Mouse (Mus musculus): ENCODE data around the gene Pcp4.
"Not testable (repeated sequence)": the region's sequence is repeated elsewhere in the genome, so short reads cannot be mapped to it uniquely, and the experiment has no call there.

Pcp4 gene

DNA sequence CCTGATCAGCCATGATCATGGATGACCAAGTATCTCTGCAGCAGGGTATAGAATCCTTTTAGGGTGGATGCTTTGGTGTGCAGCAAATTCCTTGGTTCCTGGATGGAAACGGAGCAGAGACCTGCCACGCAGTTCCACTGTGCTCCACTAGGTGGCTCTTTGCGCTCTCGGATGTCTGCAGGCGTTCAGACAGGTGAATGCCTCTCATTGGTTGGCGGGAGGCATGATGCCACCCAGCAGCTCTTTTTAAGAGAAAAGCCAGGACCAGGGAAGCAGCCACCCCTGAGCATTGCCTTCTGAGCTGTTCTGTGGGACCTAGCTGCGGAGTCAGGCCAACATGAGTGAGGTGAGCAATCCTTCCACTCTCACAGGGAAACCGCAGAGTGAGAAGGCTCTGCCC is at the start of gene Pcp4:
Gene Pcp4 (plus strand): TSS at position 162 of the 400 bp plus-strand sequence.
- DNase-seq (ENCODE audit: low read depth) = peak; percentile 52

DNA sequence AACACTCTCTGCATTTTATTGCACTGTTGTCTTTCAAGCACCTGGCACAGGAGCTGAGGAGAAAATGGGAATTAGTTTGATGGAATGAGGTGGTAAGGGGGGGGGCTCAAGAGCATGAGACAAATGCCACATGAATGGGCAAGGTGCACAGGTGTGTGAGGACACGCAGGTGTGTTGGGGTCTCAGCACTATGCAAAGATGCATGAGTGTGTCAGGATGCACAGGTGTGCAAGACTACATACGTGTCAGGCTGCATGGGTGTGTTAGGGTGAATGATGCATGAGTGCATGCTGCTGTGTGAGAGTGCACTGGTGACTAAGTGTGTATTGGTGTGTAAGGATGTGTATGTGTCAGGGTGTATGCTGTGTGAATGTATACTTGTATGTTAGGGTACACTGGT is 42.4 kb upstream of the Pcp4 start:
- DNase-seq (ENCODE audit: low read depth) = no peak

DNA sequence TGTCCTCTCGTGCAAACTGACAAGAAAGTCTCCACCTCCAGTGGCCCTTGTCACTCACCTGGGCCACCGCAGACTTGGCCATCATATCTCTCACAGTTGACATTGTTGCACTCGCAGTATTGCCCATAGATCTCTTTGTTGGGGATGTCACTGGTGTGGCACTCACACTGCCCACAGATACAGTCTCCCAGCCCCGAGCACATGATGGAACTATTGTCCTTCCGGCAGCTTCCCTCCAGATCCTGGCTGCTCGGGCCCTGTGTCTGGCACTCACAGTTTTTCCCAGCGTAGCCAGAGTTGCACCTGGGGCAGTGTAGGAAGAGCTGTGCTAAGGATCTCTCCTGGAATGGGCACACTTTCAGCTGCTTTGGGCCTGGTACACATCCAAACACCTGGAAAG is 40.7 kb upstream of the Pcp4 start:
- no peak for DNase-seq (ENCODE audit: low read depth)

DNA sequence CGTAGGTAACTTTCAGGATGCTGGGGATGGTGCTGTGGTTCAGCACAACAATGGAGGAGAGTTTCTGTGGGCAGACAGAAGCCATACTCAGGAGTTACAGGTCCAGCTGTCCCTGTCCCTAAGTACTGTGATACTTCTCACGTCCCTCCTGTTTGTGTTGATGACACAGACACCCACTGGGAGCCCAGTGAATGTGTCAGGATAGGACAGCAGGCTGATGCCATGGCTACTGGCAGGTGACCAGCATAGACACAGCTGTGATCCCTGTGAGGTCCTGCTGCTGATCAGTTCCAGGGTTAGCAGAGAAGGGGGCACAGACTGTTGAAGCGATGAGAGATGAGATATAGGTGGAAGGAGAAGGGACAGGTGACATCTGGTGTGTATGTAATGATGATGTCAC is 38.4 kb upstream of the Pcp4 start:
- no peak for DNase-seq (ENCODE audit: low read depth)

DNA sequence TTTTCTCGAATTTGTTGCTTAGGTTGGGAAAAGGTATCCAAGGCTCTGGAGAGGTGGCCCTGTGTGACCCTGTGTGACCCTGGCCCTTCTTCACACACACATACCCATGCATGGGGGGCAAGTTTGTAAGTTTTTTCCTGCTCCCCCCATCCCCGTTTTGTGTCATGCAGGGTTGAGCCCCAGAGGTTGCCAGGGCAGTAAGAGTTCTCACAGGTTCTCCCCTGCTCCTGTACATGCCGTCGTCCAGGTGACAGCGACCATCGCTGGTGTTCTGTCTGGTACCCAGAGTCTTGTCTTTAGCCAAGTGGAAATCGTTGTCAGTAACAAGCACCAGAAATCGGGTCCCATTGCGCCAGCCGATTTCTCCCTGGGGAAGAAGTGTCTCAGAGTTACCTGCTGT is 34.1 kb upstream of the Pcp4 start:
- DNase-seq (ENCODE audit: low read depth) = no peak

DNA sequence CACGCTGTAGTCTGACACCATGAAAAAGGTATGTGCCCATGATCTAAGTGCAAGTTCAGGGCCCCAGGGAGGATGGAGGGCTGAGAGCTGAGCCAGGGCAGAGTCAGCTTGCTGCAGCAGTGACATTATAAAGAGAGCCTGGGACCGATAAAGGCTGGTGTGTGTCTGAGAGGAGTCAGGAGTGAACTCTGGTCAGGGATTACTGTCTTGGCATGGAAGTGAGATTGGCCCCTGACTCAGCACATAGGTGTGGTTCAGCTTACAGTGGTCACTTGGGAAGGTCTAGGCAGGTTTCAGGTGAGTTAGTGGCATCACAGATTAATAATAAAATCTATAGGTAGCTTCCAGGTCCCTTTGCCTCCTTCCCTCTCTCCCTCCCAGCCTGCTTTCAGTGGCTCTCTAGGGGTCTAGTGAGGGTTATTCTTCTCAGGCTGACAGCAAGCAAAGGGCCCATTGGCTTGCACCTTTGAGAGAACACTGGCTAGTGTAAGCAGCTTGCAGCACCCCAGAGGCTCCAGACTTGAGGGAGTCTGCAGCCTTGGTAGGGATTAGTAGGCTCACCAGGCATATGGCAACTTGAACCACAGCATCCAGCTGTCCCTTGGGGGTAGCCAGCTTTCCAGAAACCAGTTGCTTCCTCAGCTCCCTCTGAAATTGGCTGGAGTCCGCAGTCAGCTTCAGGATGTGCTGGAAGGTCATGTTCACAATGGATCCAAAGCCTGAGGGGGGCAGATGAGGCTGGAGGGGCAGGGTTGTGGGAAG is 33.2 kb upstream of the Pcp4 start:
- DNase-seq (ENCODE audit: low read depth) = no peak

DNA sequence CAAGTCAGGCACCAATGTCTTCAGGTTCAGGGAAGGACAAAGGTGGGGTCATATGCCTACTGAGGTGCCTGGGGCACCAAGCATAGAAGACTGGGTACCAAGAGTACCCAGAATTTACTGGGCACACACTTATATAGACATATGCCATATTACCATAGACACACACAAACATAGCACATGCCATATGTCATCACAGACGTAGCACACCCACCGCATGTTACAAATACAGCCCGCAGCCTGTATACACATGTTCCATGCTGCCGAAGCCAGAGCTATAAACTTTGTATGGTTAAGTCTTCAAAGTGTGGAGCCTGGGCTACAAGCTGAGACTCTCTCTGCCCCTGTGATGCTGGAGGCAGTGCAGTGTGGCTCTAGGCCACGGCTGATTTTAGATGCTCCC is 28.5 kb upstream of the Pcp4 start:
- DNase-seq (ENCODE audit: low read depth) = no peak

DNA sequence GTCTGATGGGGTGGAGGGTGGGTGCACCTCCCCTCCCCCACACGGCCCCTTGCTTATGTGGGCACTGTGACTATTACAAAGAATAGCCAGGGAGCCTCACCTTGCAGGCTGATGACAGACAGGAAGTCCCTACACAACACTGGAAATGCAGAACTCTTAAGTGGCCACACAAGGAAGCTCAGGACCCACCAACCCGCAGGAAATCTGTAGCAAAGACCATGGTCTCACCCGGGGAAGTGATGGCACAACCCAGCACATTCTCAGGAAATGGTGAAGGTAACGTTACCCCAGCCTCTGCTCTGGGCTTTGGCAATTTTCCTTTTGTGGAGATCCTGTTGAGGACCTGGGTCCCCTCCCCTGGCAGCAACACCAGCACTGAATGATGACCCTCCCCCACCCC is 27.7 kb upstream of the Pcp4 start:
- no peak for DNase-seq (ENCODE audit: low read depth)

DNA sequence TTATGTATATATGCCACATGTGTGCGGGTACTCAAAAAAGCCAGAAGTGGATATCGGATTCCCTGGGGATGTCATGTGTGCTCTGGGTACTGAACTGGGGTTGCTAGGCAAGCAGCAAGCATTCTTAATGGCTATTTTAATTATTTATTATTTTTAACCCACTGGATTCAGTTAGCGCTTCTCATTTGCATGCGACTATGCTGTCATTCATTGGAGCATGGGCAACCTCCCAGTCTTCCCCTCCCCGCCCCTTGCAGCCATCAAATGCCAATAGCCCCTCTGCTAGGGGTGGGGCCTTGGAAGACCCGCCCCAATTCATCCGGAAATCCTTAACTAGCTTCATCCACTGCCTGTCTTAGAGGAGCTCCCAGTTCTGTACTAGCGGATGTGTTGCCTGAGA is 26.5 kb upstream of the Pcp4 start:
- no peak for DNase-seq (ENCODE audit: low read depth)

DNA sequence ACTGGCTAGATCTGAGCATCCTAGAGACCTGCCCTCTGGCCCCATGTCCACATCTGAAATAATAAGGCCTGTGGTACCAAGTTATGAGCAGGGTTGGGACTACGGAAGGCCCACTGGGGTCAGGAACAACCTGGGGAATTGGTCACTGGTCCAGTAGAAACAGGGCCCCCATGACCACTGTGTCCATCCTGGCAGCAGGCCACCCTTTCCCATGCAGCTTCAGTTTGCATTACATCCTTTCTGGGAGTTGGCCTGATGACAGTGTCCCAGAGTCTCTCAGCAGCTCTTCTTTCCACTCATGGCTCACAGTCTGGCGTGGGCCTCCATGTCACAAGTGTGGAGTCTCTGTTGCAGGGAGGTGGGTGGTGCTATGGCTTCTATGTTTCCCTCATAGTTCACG is 25.6 kb upstream of the Pcp4 start:
- no peak for DNase-seq (ENCODE audit: low read depth)

DNA sequence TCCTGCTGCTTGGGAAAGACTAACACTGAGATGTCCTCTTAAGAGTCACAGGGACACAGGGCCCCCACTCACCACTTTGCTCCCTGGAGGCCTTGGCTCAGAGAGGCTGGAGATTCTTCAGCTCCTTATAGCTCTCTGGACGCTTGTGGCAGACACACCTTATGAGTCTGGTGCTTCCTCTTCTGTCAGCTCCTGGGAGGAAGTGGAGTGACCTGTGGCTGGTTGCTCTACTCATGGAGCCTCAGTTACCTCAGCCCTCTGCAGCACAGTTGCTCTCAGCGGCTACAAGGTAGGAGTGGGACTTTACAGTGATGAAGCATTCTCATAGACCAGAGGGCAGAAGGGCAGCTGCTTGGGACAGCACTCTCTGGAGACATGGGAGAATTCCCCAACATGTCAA is 23.9 kb upstream of the Pcp4 start, which contains the start of gene Itgb2l:
Gene Itgb2l (minus strand): TSS at position 152 of the 400 bp plus-strand sequence.
- no peak for DNase-seq (ENCODE audit: low read depth)

DNA sequence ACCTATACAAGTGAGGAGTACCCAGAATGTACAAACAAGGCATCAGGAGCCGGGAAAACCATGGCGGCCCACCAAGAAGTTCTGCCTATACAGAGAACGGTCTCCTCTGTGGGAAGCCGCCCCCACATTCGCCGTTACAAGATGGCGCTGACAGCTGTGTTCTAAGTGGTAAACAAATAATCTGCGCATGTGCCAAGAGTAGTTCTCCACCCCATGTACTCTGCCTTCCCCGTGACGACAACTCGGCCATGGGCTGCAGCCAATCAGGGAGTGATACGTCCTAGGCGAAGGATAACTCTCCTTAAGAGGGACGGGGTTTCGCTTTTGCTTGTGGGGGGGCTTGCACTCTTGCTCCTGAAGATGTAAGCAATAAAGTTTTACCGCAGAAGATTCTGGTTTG is 16.5 kb upstream of the Pcp4 start:
- not testable (repeated sequence) for DNase-seq (ENCODE audit: low read depth)

DNA sequence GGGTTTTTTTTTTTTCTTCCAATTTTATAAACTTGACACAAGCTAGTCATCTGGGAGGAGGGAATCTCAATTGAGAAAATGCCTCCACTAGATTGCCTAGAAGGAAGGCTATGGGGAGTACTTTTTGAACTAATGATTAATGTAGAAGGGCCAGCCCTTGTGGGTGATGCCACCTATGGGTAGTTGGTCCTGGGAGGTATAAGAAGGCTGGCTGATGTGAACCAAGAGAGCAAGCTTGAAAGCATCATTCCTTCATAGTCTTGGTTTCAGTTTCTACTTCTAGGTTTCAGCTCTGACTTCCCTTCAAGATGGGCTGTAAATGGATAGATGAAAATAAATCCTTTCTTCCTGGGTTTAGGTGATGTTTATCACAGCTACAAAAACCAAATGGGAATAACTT is 13.3 kb upstream of the Pcp4 start:
- no peak for DNase-seq (ENCODE audit: low read depth)

DNA sequence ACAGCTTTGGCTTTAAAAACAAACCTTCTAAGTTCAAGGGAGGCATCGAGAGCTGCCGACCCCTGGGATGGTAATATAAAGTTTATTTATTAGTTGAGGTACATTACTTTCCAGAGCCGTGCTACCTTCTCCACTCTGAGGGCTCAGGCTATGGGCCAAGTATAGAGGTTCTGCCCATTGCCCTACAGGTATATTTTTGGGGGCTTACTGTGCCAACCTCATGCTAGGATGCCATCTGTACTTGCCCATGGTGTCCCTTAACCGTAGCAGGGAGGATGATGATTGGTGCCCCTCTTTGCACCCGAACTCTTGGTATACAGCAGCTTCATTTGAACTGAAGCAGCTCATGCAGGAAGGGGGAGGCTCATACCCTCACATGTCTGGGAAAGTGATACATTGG is 9.8 kb upstream of the Pcp4 start:
- no peak for DNase-seq (ENCODE audit: low read depth)

DNA sequence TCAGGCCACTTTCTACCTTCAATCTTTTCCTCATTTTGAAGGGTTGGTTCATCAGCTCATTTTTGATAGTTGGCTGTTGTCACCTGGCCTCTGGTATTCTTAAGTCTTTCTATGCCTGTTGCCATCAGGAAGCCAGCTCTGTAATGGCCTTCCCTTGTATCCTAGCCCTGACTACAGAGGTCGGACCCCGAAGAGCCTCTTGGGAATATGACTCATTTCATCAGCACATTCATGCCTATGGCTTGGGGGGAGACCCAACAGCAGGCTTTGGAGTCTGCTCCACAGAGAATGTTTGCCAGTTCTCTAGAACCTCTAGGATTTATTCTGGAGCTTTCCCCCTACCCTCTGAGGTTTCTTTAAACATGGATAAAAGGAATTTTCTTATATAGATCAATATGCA is 8.1 kb upstream of the Pcp4 start:
- no peak for DNase-seq (ENCODE audit: low read depth)

DNA sequence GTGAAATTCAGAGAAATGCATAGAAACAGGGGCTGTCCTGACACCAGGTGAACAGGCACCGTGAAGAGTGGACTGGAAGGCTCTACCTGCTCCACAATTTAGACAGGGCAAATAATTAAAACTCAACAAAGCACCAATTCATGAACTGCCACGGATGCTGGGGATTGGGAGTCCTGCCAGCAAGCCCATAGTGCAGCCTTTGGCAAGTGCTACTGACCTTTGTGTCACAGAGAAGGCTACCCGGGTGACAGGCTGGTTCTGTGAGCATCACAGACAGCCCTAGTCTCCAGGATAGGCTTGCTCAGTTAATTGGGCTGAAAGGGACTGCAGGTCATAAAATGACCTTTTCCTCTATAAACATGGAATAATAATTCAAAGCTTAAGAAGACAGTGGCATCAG is 6.6 kb upstream of the Pcp4 start:
- DNase-seq (ENCODE audit: low read depth) = no peak

DNA sequence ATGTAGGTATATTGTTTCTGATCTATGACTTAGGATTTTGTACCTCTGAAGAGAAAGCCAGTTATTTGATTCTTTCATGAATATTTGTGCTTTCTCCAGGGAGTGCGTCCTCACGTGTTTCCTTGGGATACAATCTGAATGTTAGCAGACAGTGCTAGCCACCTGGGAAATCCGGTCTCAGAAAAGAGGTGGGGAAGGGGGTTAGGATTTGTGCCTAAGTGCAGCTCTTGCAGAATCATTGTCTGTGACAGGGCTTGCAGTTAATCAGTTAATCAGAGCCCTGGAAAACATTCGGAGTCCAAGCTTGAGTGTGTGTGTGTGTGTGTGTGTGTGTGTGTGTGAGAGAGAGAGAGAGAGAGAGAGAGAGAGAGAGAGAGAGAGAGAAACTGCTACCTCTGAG is 605 bp downstream of the Pcp4 start:
- no peak for DNase-seq (ENCODE audit: low read depth)

DNA sequence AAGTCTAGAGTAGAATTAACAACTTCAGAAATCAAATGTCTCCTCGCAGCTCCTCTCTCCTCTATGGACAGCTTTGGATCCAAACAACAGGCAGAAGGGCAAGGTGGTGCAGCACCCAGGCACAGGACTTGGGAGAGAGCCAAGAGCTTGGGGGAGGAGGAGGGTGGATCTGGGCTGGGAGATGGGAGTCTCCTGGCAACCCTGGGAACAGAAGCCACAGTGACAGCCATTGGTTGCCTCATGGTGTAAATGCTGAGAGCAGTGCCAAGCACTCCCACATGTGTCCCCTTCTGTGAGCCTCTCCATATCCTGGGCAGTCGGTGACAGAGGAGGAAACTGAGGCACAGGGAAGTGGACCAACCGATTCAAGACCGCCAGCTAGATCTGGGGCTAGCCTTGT is 1.3 kb downstream of the Pcp4 start:
- DNase-seq (ENCODE audit: low read depth) = no peak

DNA sequence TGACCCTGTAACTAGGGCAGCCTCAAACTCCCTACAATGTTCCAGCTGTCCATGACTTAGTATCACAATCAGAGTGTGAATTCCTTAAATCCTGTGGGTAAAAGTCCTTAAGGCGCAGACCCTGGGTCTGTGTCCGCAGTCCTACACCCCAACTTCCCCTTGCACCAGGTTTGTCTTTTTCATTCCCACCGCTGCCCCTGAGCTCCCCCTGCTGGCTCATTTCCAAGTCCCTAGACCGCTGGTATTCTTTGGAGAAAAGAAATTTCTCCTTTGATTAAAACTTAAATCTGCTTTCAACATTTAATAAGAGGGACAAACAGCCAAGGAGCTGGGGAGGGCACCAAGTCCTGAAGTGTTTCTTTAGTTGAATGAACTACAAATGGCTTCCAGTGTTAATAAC is 2.2 kb downstream of the Pcp4 start:
- peak; percentile 7 for DNase-seq (ENCODE audit: low read depth)

DNA sequence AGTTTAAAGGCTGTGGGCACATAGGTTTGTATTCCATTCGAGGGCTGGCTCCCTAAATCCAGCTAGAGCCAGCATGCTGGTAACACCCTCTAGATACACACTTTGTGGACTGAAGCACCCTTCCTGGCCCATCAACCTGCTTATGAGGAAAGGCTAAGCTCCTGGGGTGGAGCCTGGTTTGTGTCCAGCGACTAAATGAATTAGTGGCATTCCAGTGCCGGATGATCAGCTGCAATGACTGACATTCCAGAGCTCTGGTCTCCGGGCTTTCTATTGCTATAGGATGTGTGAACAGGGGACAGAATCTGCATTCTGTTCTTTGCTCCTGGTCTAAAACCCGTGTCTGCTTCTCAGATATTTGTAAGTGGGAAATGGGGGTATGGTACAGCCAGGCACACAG is 5.0 kb downstream of the Pcp4 start:
- no peak for DNase-seq (ENCODE audit: low read depth)

DNA sequence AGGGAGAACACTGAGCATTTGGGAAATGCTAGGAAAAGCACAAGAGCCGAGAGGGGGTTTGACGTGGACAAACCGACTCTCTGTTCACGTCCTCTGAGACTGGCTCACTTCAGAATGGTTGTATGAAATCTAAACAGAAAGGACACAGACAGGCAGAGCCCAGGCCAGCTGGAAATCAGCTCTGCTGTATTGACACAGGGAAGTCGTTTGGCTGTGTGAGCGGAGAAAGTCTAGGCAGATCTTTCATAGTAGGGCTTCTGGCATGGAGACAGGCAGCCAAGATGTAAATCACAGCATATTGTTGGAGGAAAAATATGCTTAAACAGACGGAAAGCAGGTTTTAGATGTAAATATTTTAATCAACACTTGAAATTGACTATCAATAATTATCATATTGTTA is 5.4 kb downstream of the Pcp4 start:
- no peak for DNase-seq (ENCODE audit: low read depth)

DNA sequence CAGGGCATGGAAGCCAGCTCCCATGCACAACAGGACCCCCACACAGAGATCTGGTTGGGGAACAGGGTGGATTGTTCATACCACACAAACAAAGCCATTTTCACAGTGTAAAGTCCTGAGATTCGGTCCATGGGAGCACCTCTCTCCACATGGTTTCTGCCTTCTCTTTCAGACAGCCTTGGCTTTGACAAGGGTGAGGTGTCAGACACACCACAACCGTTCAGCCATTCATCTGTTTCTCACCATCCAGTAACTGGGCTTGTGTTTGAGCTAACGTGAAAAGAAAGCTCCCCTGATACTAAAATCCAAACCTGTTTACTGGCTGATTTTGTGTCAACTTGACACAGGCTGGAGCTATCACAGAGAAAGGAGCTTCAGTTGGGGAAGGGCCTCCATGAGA is 6.8 kb downstream of the Pcp4 start:
- DNase-seq (ENCODE audit: low read depth) = no peak

DNA sequence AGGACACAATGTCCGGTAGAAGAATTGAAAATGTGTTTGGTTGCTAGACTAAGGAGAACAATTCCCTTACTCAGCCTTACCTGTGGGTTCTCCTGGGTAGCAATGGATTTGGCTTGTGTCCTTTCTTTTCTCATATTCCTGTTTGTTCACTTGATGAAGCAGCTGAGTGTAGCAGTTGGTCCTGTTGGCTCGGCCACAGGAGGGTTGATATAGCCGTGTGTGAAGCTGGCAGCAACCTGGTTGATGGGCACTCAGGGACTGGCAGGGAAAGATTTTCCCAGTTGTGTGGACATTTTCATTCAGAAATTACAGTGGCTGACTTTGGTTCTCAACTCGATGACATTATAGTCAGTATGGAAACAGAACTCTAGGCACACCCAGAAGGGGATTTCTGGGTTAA is 14.4 kb downstream of the Pcp4 start:
- no peak for DNase-seq (ENCODE audit: low read depth)

DNA sequence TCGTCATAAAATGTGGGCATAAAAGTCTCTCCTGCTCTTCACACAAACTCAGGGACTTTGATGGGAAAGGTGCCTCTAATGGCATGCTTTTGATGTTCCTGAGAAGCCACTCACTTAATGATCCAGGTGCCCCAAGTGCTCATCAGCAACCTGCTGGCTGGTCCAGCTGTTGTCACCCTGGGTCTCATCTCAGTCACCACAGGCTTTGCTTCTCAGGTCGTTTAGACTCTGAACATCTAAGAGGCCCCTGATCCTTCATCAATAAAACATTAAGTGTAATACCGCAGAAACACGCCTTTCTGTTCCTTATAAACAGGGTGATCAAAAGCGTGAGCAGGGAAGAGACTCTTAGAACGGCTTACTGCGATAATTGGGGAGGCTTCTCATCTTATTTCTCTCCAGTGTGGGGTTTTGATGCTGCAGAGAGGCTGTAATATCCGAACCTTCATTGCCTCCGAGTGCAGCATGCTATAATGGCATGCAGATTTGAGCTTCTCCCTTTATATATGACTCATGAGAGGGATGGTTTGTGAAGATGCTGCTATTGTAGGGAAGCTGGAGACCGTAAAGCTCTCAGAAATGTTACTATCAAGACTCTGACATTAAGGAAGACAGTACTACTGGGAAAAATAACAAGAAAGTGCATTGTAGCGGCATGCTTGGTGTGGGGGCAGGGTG is 19.7 kb downstream of the Pcp4 start:
- no peak for DNase-seq (ENCODE audit: low read depth)
